Mouse (Mus musculus) heart, adult 2 months (tissue): ENCODE measurements at regions not wholly inside any gene's neighbourhood (a gene's known extent, or its start where the extent isn't known, plus 50 kb on each side); places are given as distances from the start of the nearest gene placed in this dataset.

Experiments
- CTCF ChIP-seq: fragments of 200-600 bp; IDR thresholded peaks from 2 replicates; pipeline ENCODE4 v1.8.1; 2022; ENCODE audit warnings: antibody characterized with exemption, mild to moderate bottlenecking, moderate library complexity
- EP300 ChIP-seq: fragments of 200-500 bp; IDR thresholded peaks from 2 replicates; pipeline ENCODE4 v1.6.1; 2011; ENCODE audit warnings: low read depth, low read length, control low read depth; ENCODE audit not compliant: insufficient read depth
- POLR2A ChIP-seq: fragments of 200-500 bp; IDR thresholded peaks from 2 replicates; pipeline ENCODE4 v1.6.1; 2011; ENCODE audit warnings: mild to moderate bottlenecking, low read depth, low read length, control low read depth; ENCODE audit not compliant: insufficient read depth

GRCm38 (mm10) chr3:66564268-66565245 is 267.9 kb upstream of the Veph1 start:
- TF ChIP-seq CTCF (no peak), POLR2A (no peak), EP300 (no peak)
